ENCODE assay signal across 22 mouse cellular contexts in genomic region chr13:115182211-115182870, GRCm38 (mm10).
"Had no signal": no experiment of that assay in that cellular context is flagged by ENCODE, and none has a peak within 500 bp of the region (broad histone marks: within the 10 kb centered on the region; RNA-seq: fewer than 3 reads in every experiment).

No protein-coding gene starts in this region.

- ATAC-seq: intestine, postnatal 0 days; liver, embryonic 12.5 days; midbrain, embryonic 13.5 days; midbrain, embryonic 16.5 days had no signal

- H3K27ac ChIP-seq: left cerebral cortex, adult 2 months; limb, embryonic 13.5 days; liver, embryonic 12.5 days; liver, embryonic 15.5 days; lung, embryonic 15.5 days; midbrain, embryonic 10.5 days; midbrain, embryonic 13.5 days; neural tube, embryonic 13.5 days; stomach, embryonic 15.5 days had no signal

- H3K9ac ChIP-seq: limb, embryonic 13.5 days; liver, embryonic 12.5 days; liver, embryonic 15.5 days; lung, embryonic 15.5 days; midbrain, embryonic 13.5 days; neural tube, embryonic 13.5 days; stomach, embryonic 15.5 days had no signal

- H3K27me3 ChIP-seq: limb, embryonic 13.5 days; liver, embryonic 12.5 days; liver, embryonic 15.5 days; lung, embryonic 15.5 days; megakaryocyte, embryonic 14.5 days; midbrain, embryonic 13.5 days; neural tube, embryonic 13.5 days; stomach, embryonic 15.5 days had no signal

- H3K4me2 ChIP-seq: limb, embryonic 13.5 days; liver, embryonic 12.5 days; liver, embryonic 15.5 days; lung, embryonic 15.5 days; midbrain, embryonic 13.5 days; neural tube, embryonic 13.5 days; stomach, embryonic 15.5 days had no signal

- H3K4me1 ChIP-seq: limb, embryonic 13.5 days; liver, embryonic 12.5 days; liver, embryonic 15.5 days; lung, embryonic 15.5 days; megakaryocyte, embryonic 14.5 days; midbrain, embryonic 10.5 days; midbrain, embryonic 13.5 days; neural tube, embryonic 13.5 days; stomach, embryonic 15.5 days had no signal

- H3K36me3 ChIP-seq: limb, embryonic 13.5 days; liver, embryonic 12.5 days; liver, embryonic 15.5 days; lung, embryonic 15.5 days; midbrain, embryonic 10.5 days; midbrain, embryonic 13.5 days; neural tube, embryonic 13.5 days; stomach, embryonic 15.5 days had no signal

- DNase-seq: layer of hippocampus, postnatal 36 days; liver; lung, adult 18-20 months; lung, postnatal 10 days; lung, postnatal 36 days; retina, postnatal 1 day; right cerebral cortex, postnatal 25 days; spleen, adult 18-20 months; thymus, adult 18-20 months had no signal

- H3K4me3 ChIP-seq: left cerebral cortex, adult 2 months; limb, embryonic 13.5 days; liver, embryonic 12.5 days; liver, embryonic 15.5 days; lung, embryonic 15.5 days; megakaryocyte, embryonic 14.5 days; midbrain, embryonic 10.5 days; midbrain, embryonic 13.5 days; myocyte; neural tube, embryonic 13.5 days; stomach, embryonic 15.5 days had no signal

- H3K9me3 ChIP-seq: limb, embryonic 13.5 days; liver, embryonic 12.5 days; liver, embryonic 15.5 days; lung, embryonic 15.5 days; midbrain, embryonic 10.5 days; midbrain, embryonic 13.5 days; neural tube, embryonic 13.5 days; stomach, embryonic 15.5 days had no signal
